Mouse (Mus musculus): ENCODE data around the gene Unc119b.

DNA sequence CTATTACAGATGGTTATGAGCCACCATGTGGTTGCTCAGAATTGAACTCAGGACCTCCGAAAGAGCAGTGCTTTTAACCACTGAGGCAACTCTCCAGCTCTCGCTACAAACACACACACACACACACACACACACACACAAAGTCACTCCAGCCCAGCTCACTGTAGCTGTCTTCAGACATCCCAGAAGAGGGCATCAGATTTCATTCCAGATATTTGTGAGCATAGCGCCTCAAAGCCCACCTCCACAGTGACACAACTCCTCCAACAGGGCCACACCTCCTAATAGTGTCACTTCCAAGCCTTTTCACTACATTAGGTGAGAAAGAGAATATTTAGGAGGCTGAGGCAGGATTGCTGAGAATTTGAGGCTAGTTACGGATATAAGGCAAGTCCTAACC is 4.3 kb upstream of the Unc119b start:
- TF ChIP-seq CTCF (IDR thresholded peaks at IDR 0.05; ENCODE audit: extremely low read depth, insufficient read depth, low read length) (no peak), POLR2A (IDR thresholded peaks at IDR 0.05; ENCODE audit: extremely low read depth, insufficient read depth, low read length) (no peak)
